Mouse (Mus musculus): ENCODE results near the gene Hnrnpr. TPM values are rescaled to one million over a fixed set of nuclear protein-coding genes. Genes with fewer than 3 reads are reported as not detected.

Hnrnpr gene
- total RNA-seq, 2 experiments from 2014 or later = 87.8 to 95.1 TPM

DNA sequence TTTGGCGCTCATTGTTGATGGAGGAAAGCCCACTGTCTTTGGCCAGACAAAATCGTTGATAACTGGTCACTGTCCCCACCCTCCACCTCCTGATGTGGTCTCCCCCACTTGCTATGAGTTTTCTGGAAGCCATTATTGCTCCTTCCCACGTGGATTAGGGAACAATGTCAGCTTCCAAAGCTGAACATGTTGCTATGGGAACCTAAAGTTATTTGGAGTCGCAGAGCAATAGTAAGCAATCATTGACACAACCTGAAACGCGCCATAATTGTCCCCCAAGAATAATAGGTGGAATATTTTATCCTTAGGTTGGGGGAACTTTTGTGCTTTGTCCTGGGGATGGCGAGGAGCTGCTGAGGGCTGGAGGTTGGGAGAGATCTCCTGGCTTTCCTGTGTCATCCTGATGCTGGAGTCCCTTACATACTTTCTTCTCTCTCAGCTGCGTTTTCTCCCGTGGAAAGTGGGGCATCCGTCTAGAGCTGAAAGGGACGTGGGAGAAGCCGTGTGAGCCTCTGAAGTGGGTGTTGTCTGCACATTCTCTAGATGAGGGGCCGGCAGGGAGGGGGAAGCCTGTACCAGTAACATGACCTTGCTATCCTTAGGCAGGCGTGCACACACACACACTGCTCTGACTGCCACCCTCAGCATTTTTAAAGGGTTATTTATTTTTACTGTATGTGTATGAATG, 62.9 kb downstream of the Hnrnpr start:
- DNase-seq (ENCODE audit: low spot score in 2 of 2) = peak; percentile 58 to 67
- intact Hi-C loops (cut with DNase I) = loop anchor here (5.0 kb wide), 1 partner anchor 154 kb away; no protein-coding TSS in a partner anchor

DNA sequence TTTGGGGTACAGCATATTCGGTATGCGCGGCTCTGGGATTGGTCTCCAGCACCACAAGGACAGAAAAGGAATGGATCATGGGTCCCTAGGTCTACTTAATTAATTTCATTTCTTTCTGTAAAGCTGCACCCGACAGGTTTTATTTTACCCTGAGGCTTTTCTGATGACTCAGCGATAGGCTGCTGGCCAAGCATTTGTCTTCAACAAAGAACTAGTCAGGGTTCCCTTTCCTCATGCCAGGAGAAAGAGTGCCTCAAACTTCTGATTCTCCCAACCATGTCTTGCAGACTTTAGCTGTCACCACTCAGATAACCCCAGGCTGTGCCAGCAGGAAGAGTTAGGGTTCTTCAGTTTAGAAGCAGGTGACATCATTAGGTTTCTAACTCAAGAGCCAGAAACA, 66.3 kb downstream of the Hnrnpr start:
- no peak for DNase-seq (ENCODE audit: low spot score in 2 of 2)
- intact Hi-C loops (cut with DNase I) = no loop called here

GRCm38 (mm10) chr4:136383052-136383451, 72.3 kb downstream of the Hnrnpr start:
- DNase-seq (ENCODE audit: low spot score in 2 of 2) = no peak
- intact Hi-C loops (cut with DNase I) = loop anchor here (5.0 kb wide), 1 partner anchor 34 kb away; no protein-coding TSS in a partner anchor

DNA sequence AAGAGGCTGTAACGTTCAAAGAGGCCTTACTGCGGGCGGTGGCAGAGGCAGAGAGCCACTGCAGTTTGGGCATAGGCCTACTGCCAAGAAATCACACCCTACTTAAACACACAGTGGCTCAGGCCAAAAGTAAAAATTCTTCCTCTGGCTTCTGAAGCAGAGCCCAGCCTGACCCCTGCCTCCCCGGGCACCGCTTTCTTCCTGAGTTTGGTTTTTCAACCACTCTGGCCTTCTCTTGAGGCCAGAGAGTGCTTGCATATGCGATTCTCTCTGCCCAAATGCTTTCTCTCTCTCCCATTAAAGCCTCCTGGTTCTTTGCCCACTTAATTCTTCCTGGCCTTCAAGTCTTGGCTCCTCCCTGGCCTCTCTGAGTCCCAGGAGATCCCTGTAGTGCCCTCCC, 73.1 kb downstream of the Hnrnpr start:
- intact Hi-C loops (cut with DNase I) = loop anchor here (5.0 kb wide), 1 partner anchor 33 kb away; no protein-coding TSS in a partner anchor
- no peak for DNase-seq (ENCODE audit: low spot score in 2 of 2)

GRCm38 (mm10) chr4:136387261-136387660, 76.5 kb downstream of the Hnrnpr start:
- intact Hi-C loops (cut with DNase I) = no loop called here
- DNase-seq (ENCODE audit: low spot score in 2 of 2) = no peak

DNA sequence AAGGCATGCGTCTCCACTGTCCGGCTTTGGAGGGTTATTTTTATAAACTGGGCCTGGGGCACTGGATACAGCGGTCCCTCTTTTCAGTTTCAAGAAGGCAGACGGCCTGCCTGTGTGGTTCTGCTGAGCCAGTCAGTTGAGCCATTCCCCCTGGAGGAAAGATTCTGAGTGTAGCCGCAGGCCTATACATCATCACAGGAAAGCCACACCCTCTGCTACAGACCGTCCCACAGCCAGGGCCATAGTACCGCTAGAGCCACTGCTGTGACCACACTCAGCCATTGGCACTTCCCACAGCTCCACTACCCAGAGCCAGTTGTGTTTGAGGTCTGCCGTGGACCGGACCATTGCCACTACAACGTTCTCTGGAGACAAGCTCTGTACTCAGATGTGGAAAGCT, 91.1 kb downstream of the Hnrnpr start:
- no peak for DNase-seq (ENCODE audit: low spot score in 2 of 2)
- intact Hi-C loops (cut with DNase I) = no loop called here

DNA sequence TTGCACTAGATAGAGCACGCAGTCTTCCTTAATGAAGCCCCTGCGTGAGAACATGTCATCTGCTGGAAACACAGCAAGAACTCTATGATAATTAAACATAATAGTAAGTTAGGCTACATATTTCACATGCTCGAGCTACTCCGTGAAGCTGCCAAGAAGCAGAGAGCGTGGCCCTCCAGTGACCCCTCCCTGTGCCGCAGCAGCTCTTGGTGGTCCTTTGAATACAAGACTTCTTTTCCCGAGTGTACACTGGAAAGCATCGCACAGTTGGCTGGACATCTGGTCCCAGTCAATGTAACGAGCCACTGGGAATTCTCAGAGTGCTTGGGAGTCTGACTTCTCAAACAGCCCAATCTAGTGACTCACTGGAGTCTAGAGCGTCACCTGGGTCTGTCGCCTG, 97.1 kb downstream of the Hnrnpr start:
- intact Hi-C loops (cut with DNase I) = no loop called here
- DNase-seq (ENCODE audit: low spot score in 2 of 2) = no peak

Other genes starting within 250 kb of the Hnrnpr start
- 10 to 100 TPM; 30.2 to 53.1 TPM for gene Id3, start 167.4 kb upstream of the Hnrnpr start, total RNA-seq (2021)
- gene E2f2, start 138.5 kb upstream of the Hnrnpr start, total RNA-seq (2021) = under 1 TPM; 0.90 to 0.93 TPM
- 1 to 10 TPM; 3.9 to 4.2 TPM for gene Asap3, start 104.6 kb upstream of the Hnrnpr start, total RNA-seq (2021)
- gene Tcea3, start 63.2 kb upstream of the Hnrnpr start, total RNA-seq (2021) = under 1 TPM in 1 of 2 experiments, not detected in 1; 0.61 TPM
- 10 to 100 TPM; 90.0 to 93.6 TPM for gene Zfp46, start 26.3 kb upstream of the Hnrnpr start, total RNA-seq (2021)
- gene Htr1d, start 112.6 kb downstream of the Hnrnpr start, total RNA-seq (2021) = 1 to 10 TPM; 1.8 to 3.1 TPM
- under 1 TPM; 0.20 to 0.32 TPM for gene 6030445D17Rik, start 151.3 kb downstream of the Hnrnpr start, total RNA-seq (2021)
- gene Luzp1, start 158.8 kb downstream of the Hnrnpr start, total RNA-seq (2021) = 10 to 100 TPM; 54.7 to 67.9 TPM

All from left cerebral cortex, postnatal 14 days (tissue).